Mouse (Mus musculus): ENCODE measurements at regions not wholly inside any gene's neighbourhood (a gene's known extent, or its start where the extent isn't known, plus 50 kb on each side); places are given as distances from the start of the nearest gene placed in this dataset.

DNA sequence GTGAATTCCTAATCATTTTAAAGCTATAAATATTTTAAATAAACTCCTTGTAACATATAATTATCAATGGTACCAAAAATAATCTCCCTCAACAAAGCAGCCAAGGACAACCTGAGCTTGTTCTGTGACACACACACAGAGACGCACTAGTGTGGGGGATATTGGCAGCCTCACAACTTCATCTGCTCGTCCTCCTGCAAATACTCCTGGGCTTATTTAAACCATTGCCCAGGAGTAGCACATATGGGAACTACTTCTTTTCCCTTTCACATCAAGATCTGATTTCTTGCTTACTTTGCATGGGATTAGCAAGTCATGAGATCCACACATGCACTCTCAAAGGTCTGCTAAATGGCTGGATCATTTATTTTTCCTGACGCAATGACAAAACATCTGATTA is 277.7 kb upstream of the Lmcd1 start:
- Histone ChIP-seq H3K36me3 (ENCODE audit: control insufficient read depth, insufficient read depth) (no peaks in the 10 kb centered on the region), H3ac (ENCODE audit: control insufficient read depth, insufficient read length) (no peak overlapping the region), H3K79me2 (ENCODE audit: control insufficient read depth, insufficient read depth) (no peaks in the 10 kb centered on the region), H3K4me2 (ENCODE audit: low read depth) (no peak overlapping the region), H3K4me3 (no peak overlapping the region), H3K27me3 (ENCODE audit: control insufficient read depth, insufficient read depth, insufficient read length) (no peaks in the 10 kb centered on the region)
- TF ChIP-seq E2F4 (IDR thresholded peaks at IDR 0.05; ENCODE audit: insufficient read depth) (no peak), TCF3 (IDR thresholded peaks at IDR 0.05; ENCODE audit: insufficient read length, low read depth) (no peak), TCF12 (IDR thresholded peaks at IDR 0.05; ENCODE audit: insufficient read depth, poor library complexity, severe bottlenecking) (no peak), USF1 (IDR thresholded peaks at IDR 0.05; ENCODE audit: low read depth) (no peak), SRF (IDR thresholded peaks at IDR 0.05; ENCODE audit: control insufficient read depth, insufficient read length, low read depth) (no peak), CEBPB (IDR thresholded peaks at IDR 0.05; ENCODE audit: insufficient read depth, poor library complexity, severe bottlenecking) (no peak), MAX (IDR thresholded peaks at IDR 0.05; ENCODE audit: low read depth) (no peak), MYOD1 (IDR thresholded peaks at IDR 0.05; ENCODE audit: control insufficient read depth in 1 of 3, insufficient read length in 2 of 3, low read depth in 2 of 3) (no peak), POLR2AphosphoS2 (IDR thresholded peaks at IDR 0.05; ENCODE audit: insufficient read length, low read depth) (no peak), REST (IDR thresholded peaks at IDR 0.05; ENCODE audit: insufficient read depth, insufficient read length) (no peak), POLR2A (IDR thresholded peaks at IDR 0.05; ENCODE audit: insufficient read length, low read depth) (no peak), MYOG (IDR thresholded peaks at IDR 0.05; ENCODE audit: control insufficient read depth in 1 of 3, insufficient read depth in 1 of 3, insufficient read length in 2 of 3, low read depth in 2 of 3) (no peak)

GRCm38 (mm10) chr6:112003784-112004471 is 269.6 kb upstream of the Lmcd1 start:
- Histone ChIP-seq H3K36me3 (ENCODE audit: control insufficient read depth, insufficient read depth) (no peaks in the 10 kb centered on the region), H3K27me3 (ENCODE audit: control insufficient read depth, insufficient read depth, insufficient read length) (no peaks in the 10 kb centered on the region), H3K4me3 (no peak overlapping the region), H3K4me2 (ENCODE audit: low read depth) (no peak overlapping the region), H3ac (ENCODE audit: control insufficient read depth, insufficient read length) (no peak overlapping the region), H3K79me2 (ENCODE audit: control insufficient read depth, insufficient read depth) (no peaks in the 10 kb centered on the region)
- TF ChIP-seq MYOG (IDR thresholded peaks at IDR 0.05; ENCODE audit: control insufficient read depth in 1 of 3, insufficient read depth in 1 of 3, insufficient read length in 2 of 3, low read depth in 2 of 3), result no peak

DNA sequence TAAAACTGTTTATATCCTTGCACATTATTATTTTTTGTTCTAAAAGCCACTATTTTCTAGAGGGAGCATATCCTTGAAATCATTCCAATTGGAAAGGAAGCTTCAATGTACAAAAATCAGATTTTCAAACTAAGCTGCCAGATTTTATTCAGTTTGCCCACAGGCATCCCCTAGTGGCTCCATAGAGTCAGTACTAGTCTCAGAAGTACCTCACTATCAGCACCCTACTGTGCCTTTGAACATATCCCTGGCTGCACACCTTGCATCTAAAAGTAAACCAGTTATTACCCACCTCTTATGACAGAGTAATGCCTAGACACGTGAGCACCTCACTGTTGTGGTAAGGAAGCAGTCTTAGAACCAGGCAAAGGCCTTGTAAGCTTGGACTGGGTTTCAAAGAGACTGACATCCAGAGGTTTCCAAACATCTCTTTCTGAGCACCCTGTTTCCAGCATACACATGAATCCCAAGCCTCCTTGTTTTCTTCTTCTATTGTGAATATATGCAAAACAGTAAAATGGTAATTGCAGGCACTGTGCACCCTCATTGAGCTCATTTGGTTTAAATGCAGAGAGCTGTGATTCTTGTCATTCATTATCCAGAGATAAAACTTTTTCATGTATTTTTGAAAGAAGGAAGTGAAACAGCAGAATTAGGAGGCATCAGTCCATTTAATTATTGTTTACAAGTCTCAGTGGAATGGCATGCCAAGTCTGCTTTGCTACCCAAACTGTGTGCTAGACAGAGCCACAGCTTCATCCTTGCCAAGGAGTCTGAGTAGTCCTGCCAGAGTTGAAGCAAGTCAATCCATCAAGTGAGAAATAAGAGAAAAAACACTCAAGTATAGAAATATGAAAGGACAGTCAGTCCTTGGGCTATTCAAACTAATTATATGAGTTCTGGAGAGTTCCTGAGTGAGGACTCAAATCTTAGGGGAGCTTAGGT is 247.0 kb upstream of the Lmcd1 start:
- no peak overlapping the region for H3ac ChIP-seq (ENCODE audit: control insufficient read depth, insufficient read length)
- no peaks in the 10 kb centered on the region for H3K27me3 ChIP-seq (ENCODE audit: control insufficient read depth, insufficient read depth, insufficient read length)
- TF ChIP-seq POLR2AphosphoS2 (IDR thresholded peaks at IDR 0.05; ENCODE audit: insufficient read length, low read depth) (no peak), MYOG (IDR thresholded peaks at IDR 0.05; ENCODE audit: control insufficient read depth in 1 of 3, insufficient read depth in 1 of 3, insufficient read length in 2 of 3, low read depth in 2 of 3) (no peak), MYOD1 (IDR thresholded peaks at IDR 0.05; ENCODE audit: control insufficient read depth in 1 of 3, insufficient read length in 2 of 3, low read depth in 2 of 3) (no peak), TCF12 (IDR thresholded peaks at IDR 0.05; ENCODE audit: insufficient read depth, poor library complexity, severe bottlenecking) (no peak), CEBPB (IDR thresholded peaks at IDR 0.05; ENCODE audit: insufficient read depth, poor library complexity, severe bottlenecking) (no peak), TCF3 (IDR thresholded peaks at IDR 0.05; ENCODE audit: insufficient read length, low read depth) (no peak)
- no peak overlapping the region for H3K4me3 ChIP-seq
- no peak overlapping the region for H3K4me2 ChIP-seq (ENCODE audit: low read depth)
- no peaks in the 10 kb centered on the region for H3K36me3 ChIP-seq (ENCODE audit: control insufficient read depth, insufficient read depth)
- H3K79me2 ChIP-seq (ENCODE audit: control insufficient read depth, insufficient read depth), result no peaks in the 10 kb centered on the region

DNA sequence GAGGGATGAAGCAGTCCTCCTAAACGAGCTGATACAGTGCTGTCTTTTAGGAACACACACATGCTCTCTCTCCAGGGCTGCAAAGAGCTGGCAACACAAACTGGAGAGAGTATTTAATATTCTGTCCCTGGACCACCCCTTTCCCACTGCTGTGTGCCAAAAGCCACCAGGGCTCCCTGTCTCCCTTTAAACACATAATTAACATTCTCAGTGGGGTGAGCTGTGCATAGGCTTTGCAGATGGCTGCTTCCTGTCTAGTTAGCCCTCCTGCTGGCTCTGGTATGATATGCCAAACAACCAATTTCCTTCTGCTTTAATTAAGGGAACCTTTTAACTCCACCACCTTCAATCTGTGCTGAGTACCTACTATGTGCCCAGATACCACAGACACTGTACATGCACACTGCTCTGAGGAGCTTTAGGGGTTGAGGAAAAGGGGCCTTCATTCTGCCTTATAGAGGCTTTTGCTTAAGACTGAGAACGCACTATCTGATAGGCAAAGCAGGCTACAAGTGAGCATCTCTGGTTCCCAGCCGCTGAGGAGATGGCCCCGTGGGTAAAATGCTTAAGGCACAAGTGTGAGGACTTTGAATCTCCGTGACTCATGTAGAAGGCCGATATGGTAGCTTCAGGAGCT is 222.9 kb upstream of the Lmcd1 start:
- H3K4me3 ChIP-seq, result no peak overlapping the region
- H3K27me3 ChIP-seq (ENCODE audit: control insufficient read depth, insufficient read depth, insufficient read length), result no peaks in the 10 kb centered on the region
- H3K79me2 ChIP-seq (ENCODE audit: control insufficient read depth, insufficient read depth), result no peaks in the 10 kb centered on the region
- H3ac ChIP-seq (ENCODE audit: control insufficient read depth, insufficient read length), result no peak overlapping the region
- no peaks in the 10 kb centered on the region for H3K36me3 ChIP-seq (ENCODE audit: control insufficient read depth, insufficient read depth)
- no peak for TF ChIP-seq SRF (IDR thresholded peaks at IDR 0.05; ENCODE audit: control insufficient read depth, insufficient read length, low read depth)
- TF ChIP-seq MYOG (IDR thresholded peaks at IDR 0.05; ENCODE audit: control insufficient read depth in 1 of 3, insufficient read depth in 1 of 3, insufficient read length in 2 of 3, low read depth in 2 of 3), result no peak
- TF ChIP-seq POLR2AphosphoS2 (IDR thresholded peaks at IDR 0.05; ENCODE audit: insufficient read length, low read depth), result no peak
- no peak for TF ChIP-seq E2F4 (IDR thresholded peaks at IDR 0.05; ENCODE audit: insufficient read depth)
- TF ChIP-seq POLR2A (IDR thresholded peaks at IDR 0.05; ENCODE audit: insufficient read length, low read depth), result no peak
- TF ChIP-seq TCF3 (IDR thresholded peaks at IDR 0.05; ENCODE audit: insufficient read length, low read depth), result no peak
- no peak for TF ChIP-seq CEBPB (IDR thresholded peaks at IDR 0.05; ENCODE audit: insufficient read depth, poor library complexity, severe bottlenecking)
- TF ChIP-seq REST (IDR thresholded peaks at IDR 0.05; ENCODE audit: insufficient read depth, insufficient read length), result no peak
- TF ChIP-seq USF1 (IDR thresholded peaks at IDR 0.05; ENCODE audit: low read depth), result no peak
- TF ChIP-seq MYOD1 (IDR thresholded peaks at IDR 0.05; ENCODE audit: control insufficient read depth in 1 of 3, insufficient read length in 2 of 3, low read depth in 2 of 3), result no peak
- H3K4me2 ChIP-seq (ENCODE audit: low read depth), result no peak overlapping the region
